Mouse (Mus musculus): ENCODE measurements around the gene Shisal2a.

GRCm38 (mm10) chr4:108348256-108348875 is 34.8 kb downstream of the Shisal2a start:
- TF ChIP-seq CTCF (IDR thresholded peaks at IDR 0.05; ENCODE audit: low read depth) (no peak), EP300 (IDR thresholded peaks at IDR 0.05; ENCODE audit: low read depth) (no peak)

Data from liver, embryonic 14.5 days (tissue).